Mouse (Mus musculus) embryonic facial prominence, embryonic 10.5 days (tissue): ENCODE results near the gene Slc25a43. TPM values are rescaled to one million over a fixed set of nuclear protein-coding genes. Genes with fewer than 3 reads are reported as not detected.

Experiments
- DNase-seq: peaks from one replicate; pipeline ENCODE4 v3.0.0-alpha.2; 2017; ENCODE audit warnings: low spot score
- H3K27ac ChIP-seq: fragments of 300-500 bp; sonication (generic); replicated peaks from 2 replicates; pipeline ENCODE4 v1.5.1; 2016; ENCODE audit warnings: mild to moderate bottlenecking
- H3K27me3 ChIP-seq: fragments of 300-500 bp; sonication (generic); replicated peaks from 2 replicates; pipeline ENCODE4 v1.6.1; 2016; ENCODE audit warnings: low read depth, mild to moderate bottlenecking; ENCODE audit not compliant: poor library complexity, severe bottlenecking
- H3K36me3 ChIP-seq: fragments of 300-500 bp; sonication (generic); replicated peaks from 2 replicates; pipeline ENCODE4 v1.6.1; 2016; ENCODE audit warnings: mild to moderate bottlenecking, moderate library complexity
- H3K4me1 ChIP-seq: fragments of 300-500 bp; sonication (generic); 2 replicates; pipeline ENCODE4 v1.6.1; 2016
- H3K4me3 ChIP-seq: fragments of 300-500 bp; sonication (generic); 2 replicates; pipeline ENCODE4 v1.5.1; 2016; ENCODE audit warnings: mild to moderate bottlenecking, moderate library complexity
- H3K9me3 ChIP-seq: fragments of 300-500 bp; sonication (generic); 2 replicates; pipeline ENCODE4 v1.6.1; 2016; ENCODE audit warnings: mild to moderate bottlenecking
- WGBS: fragments of 180-500 bp; shearing (Covaris S2); methylation state at CpG from one replicate; pipeline ENCODE4 v1.1.7; 2016; 5-methylcytosine and 5-hydroxymethylcytosine counted together
- polyA plus RNA-seq: library from polyadenylated mRNA; unstranded; fragments of >200 nt; fragmentation: Nextera tagmentation; extraction: Ambion mirVana; gene quantifications from 2 replicates; pipeline ENCODE4 v1.2.1, GENCODE M21; 2016

Slc25a43 gene
- polyA plus RNA-seq: 1.1 and 2.0 TPM in 2 replicates

- WGBS: 19% methylated on average over 36 of the region's 36 CpGs
- Histone ChIP-seq H3K36me3 (no peaks in the 10 kb centered on the region), H3K4me3 (peak within 1 kb of the TSS; percentile 59), H3K9me3 (peaks cover 2% of the 10 kb centered on the region; the same call in 1 of the 2 replicates), H3K4me1 (peaks cover 6% of the 10 kb centered on the region; the same call in 1 of the 2 replicates), H3K27me3 (no peaks in the 10 kb centered on the region), H3K27ac (peak within 1 kb of the TSS; percentile 79)
- peak; percentile 49 for DNase-seq
Measured at GRCm38 (mm10) chrX:36743503-36744101, at the start of gene Slc25a43. Slc25a43 (plus strand) TSS chrX:36743659.

GRCm38 (mm10) chrX:36740124-36740951 is 3.1 kb upstream of the Slc25a43 start:
- WGBS: 90% methylated on average over 13 of the region's 13 CpGs
- Histone ChIP-seq H3K4me1 (peaks cover 6% of the 10 kb centered on the region; the same call in 1 of the 2 replicates), H3K9me3 (peaks cover 2% of the 10 kb centered on the region; the same call in 1 of the 2 replicates), H3K27me3 (no peaks in the 10 kb centered on the region), H3K4me3 (no peak overlapping the region), H3K27ac (no peak overlapping the region), H3K36me3 (no peaks in the 10 kb centered on the region)
- DNase-seq: no peak

- WGBS: 34% methylated on average over 6 of the region's 6 CpGs
- Histone ChIP-seq H3K4me1 (peaks cover 6% of the 10 kb centered on the region; the same call in 1 of the 2 replicates), H3K27ac (no peak overlapping the region), H3K4me3 (no peak overlapping the region), H3K9me3 (peaks cover 2% of the 10 kb centered on the region; the same call in 1 of the 2 replicates), H3K36me3 (no peaks in the 10 kb centered on the region), H3K27me3 (no peaks in the 10 kb centered on the region)
- DNase-seq: no peak
Measured at GRCm38 (mm10) chrX:36741278-36741677, 2.2 kb upstream of the Slc25a43 start.

GRCm38 (mm10) chrX:36742744-36743143 is 715 bp upstream of the Slc25a43 start:
- H3K27ac ChIP-seq: no peak overlapping the region
- H3K9me3 ChIP-seq: peaks cover 2% of the 10 kb centered on the region; the same call in 1 of the 2 replicates
- no peak overlapping the region for H3K4me3 ChIP-seq
- H3K36me3 ChIP-seq: no peaks in the 10 kb centered on the region
- WGBS: 92% methylated on average over 5 of the region's 5 CpGs
- no peaks in the 10 kb centered on the region for H3K27me3 ChIP-seq
- H3K4me1 ChIP-seq: peaks cover 6% of the 10 kb centered on the region; the same call in 1 of the 2 replicates
- no peak for DNase-seq

GRCm38 (mm10) chrX:36744735-36745134 is 1.3 kb downstream of the Slc25a43 start:
- no peak overlapping the region for H3K27ac ChIP-seq
- no peak overlapping the region for H3K4me3 ChIP-seq
- H3K4me1 ChIP-seq: peaks cover 6% of the 10 kb centered on the region; the same call in 1 of the 2 replicates
- H3K27me3 ChIP-seq: no peaks in the 10 kb centered on the region
- DNase-seq: no peak
- 68% methylated on average over 7 of the region's 7 CpGs for WGBS
- no peaks in the 10 kb centered on the region for H3K36me3 ChIP-seq
- H3K9me3 ChIP-seq: peaks cover 2% of the 10 kb centered on the region; the same call in 1 of the 2 replicates

GRCm38 (mm10) chrX:36745333-36745732 is 1.9 kb downstream of the Slc25a43 start:
- Histone ChIP-seq H3K27me3 (no peaks in the 10 kb centered on the region), H3K9me3 (peaks cover 2% of the 10 kb centered on the region; the same call in 1 of the 2 replicates), H3K4me1 (peaks cover 6% of the 10 kb centered on the region; the same call in 1 of the 2 replicates), H3K4me3 (no peak overlapping the region), H3K27ac (no peak overlapping the region), H3K36me3 (no peaks in the 10 kb centered on the region)
- no peak for DNase-seq
- 88% methylated on average over 7 of the region's 7 CpGs for WGBS

GRCm38 (mm10) chrX:36746789-36747188 is 3.3 kb downstream of the Slc25a43 start:
- DNase-seq: no peak
- Histone ChIP-seq H3K27me3 (no peaks in the 10 kb centered on the region), H3K4me1 (peaks cover 6% of the 10 kb centered on the region; the same call in 1 of the 2 replicates), H3K9me3 (peaks cover 2% of the 10 kb centered on the region; the same call in 1 of the 2 replicates), H3K4me3 (no peak overlapping the region), H3K27ac (no peak overlapping the region), H3K36me3 (no peaks in the 10 kb centered on the region)
- WGBS: 86% methylated on average over 8 of the region's 8 CpGs

GRCm38 (mm10) chrX:36748573-36748972 is 5.1 kb downstream of the Slc25a43 start:
- Histone ChIP-seq H3K4me1 (peaks cover 5% of the 10 kb centered on the region; the same call in 1 of the 2 replicates), H3K27ac (no peak overlapping the region), H3K9me3 (peaks cover under 1% of the 10 kb centered on the region; the same call in 1 of the 2 replicates), H3K27me3 (no peaks in the 10 kb centered on the region), H3K36me3 (no peaks in the 10 kb centered on the region), H3K4me3 (no peak overlapping the region)
- no peak for DNase-seq
- WGBS: 64% methylated on average over 3 of the region's 3 CpGs

- H3K27ac ChIP-seq: no peak overlapping the region
- no peaks in the 10 kb centered on the region for H3K4me1 ChIP-seq
- no peaks in the 10 kb centered on the region for H3K27me3 ChIP-seq
- WGBS: 84% methylated on average over 6 of the region's 6 CpGs
- H3K4me3 ChIP-seq: no peak overlapping the region
- no peaks in the 10 kb centered on the region for H3K9me3 ChIP-seq
- no peak for DNase-seq
- H3K36me3 ChIP-seq: no peaks in the 10 kb centered on the region
Measured at GRCm38 (mm10) chrX:36749281-36749785, 5.9 kb downstream of the Slc25a43 start.

GRCm38 (mm10) chrX:36750591-36750990 is 7.1 kb downstream of the Slc25a43 start:
- no peaks in the 10 kb centered on the region for H3K36me3 ChIP-seq
- no peaks in the 10 kb centered on the region for H3K27me3 ChIP-seq
- H3K4me1 ChIP-seq: no peaks in the 10 kb centered on the region
- WGBS: 71% methylated on average over 1 of the region's 1 CpGs
- H3K4me3 ChIP-seq: no peak overlapping the region
- no peak overlapping the region for H3K27ac ChIP-seq
- H3K9me3 ChIP-seq: no peaks in the 10 kb centered on the region
- DNase-seq: no peak

- Histone ChIP-seq H3K27me3 (no peaks in the 10 kb centered on the region), H3K27ac (no peak overlapping the region), H3K36me3 (no peaks in the 10 kb centered on the region), H3K4me3 (no peak overlapping the region), H3K9me3 (no peaks in the 10 kb centered on the region), H3K4me1 (no peaks in the 10 kb centered on the region)
- no peak for DNase-seq
- 90% methylated on average over 3 of the region's 3 CpGs for WGBS
Measured at GRCm38 (mm10) chrX:36752586-36752985, 9.1 kb downstream of the Slc25a43 start.

- no peak overlapping the region for H3K27ac ChIP-seq
- DNase-seq: no peak
- no peaks in the 10 kb centered on the region for H3K9me3 ChIP-seq
- no peaks in the 10 kb centered on the region for H3K27me3 ChIP-seq
- no peaks in the 10 kb centered on the region for H3K36me3 ChIP-seq
- WGBS: 74% methylated on average over 7 of the region's 7 CpGs
- no peaks in the 10 kb centered on the region for H3K4me1 ChIP-seq
- H3K4me3 ChIP-seq: no peak overlapping the region
Measured at GRCm38 (mm10) chrX:36757796-36758472, 14.5 kb downstream of the Slc25a43 start.
